Mouse (Mus musculus): ENCODE data around the gene Ncoa1. TPM values are rescaled to one million over a fixed set of nuclear protein-coding genes. Genes with fewer than 3 reads are reported as not detected.
"Not testable (repeated sequence)": the region's sequence is repeated elsewhere in the genome, so short reads cannot be mapped to it uniquely, and the experiment has no call there.

The Ncoa1 gene
- total RNA-seq, 4 experiments from 2014 or later = 33.7 to 62.3 (median 46.2) TPM

GRCm38 (mm10) chr12:4392074-4392473 lies 84.9 kb downstream of the Ncoa1 start:
- peak; percentile 70 for DNase-seq

GRCm38 (mm10) chr12:4391256-4391655 lies 85.7 kb downstream of the Ncoa1 start:
- DNase-seq = no peak

GRCm38 (mm10) chr12:4390721-4391120 lies 86.3 kb downstream of the Ncoa1 start:
- no peak for DNase-seq

GRCm38 (mm10) chr12:4386077-4386719 lies 90.8 kb downstream of the Ncoa1 start:
- peak; percentile 29 for DNase-seq

- no peak for DNase-seq
Observed at GRCm38 (mm10) chr12:4383061-4383460, 93.9 kb downstream of the Ncoa1 start.

GRCm38 (mm10) chr12:4379298-4379957 lies 97.6 kb downstream of the Ncoa1 start:
- DNase-seq = no peak

- no peak for DNase-seq
Observed at GRCm38 (mm10) chr12:4376475-4376874, 100.5 kb downstream of the Ncoa1 start.

GRCm38 (mm10) chr12:4374816-4375493 lies 102.0 kb downstream of the Ncoa1 start:
- DNase-seq = no peak

- DNase-seq = no peak
Observed at GRCm38 (mm10) chr12:4371406-4371805, 105.6 kb downstream of the Ncoa1 start.

- DNase-seq = no peak
Observed at GRCm38 (mm10) chr12:4365951-4366350, 111.0 kb downstream of the Ncoa1 start.

- no peak for DNase-seq
Observed at GRCm38 (mm10) chr12:4359475-4359874, 117.5 kb downstream of the Ncoa1 start.

- DNase-seq = not testable (repeated sequence)
Observed at GRCm38 (mm10) chr12:4358653-4359052, 118.3 kb downstream of the Ncoa1 start.

- no peak for DNase-seq
Observed at GRCm38 (mm10) chr12:4358100-4358499, 118.9 kb downstream of the Ncoa1 start.

- peak; percentile 26 for DNase-seq
Observed at GRCm38 (mm10) chr12:4356834-4357445, 120.0 kb downstream of the Ncoa1 start.

GRCm38 (mm10) chr12:4355019-4355730 lies 121.8 kb downstream of the Ncoa1 start:
- DNase-seq = no peak

- DNase-seq = no peak
Observed at GRCm38 (mm10) chr12:4343216-4343615, 133.8 kb downstream of the Ncoa1 start.

GRCm38 (mm10) chr12:4342087-4342486 lies 134.9 kb downstream of the Ncoa1 start:
- DNase-seq = no peak

GRCm38 (mm10) chr12:4340325-4340924 lies 136.6 kb downstream of the Ncoa1 start:
- DNase-seq = no peak

- no peak for DNase-seq
Observed at GRCm38 (mm10) chr12:4323604-4324003, 153.4 kb downstream of the Ncoa1 start.

GRCm38 (mm10) chr12:4322227-4322626 lies 154.8 kb downstream of the Ncoa1 start:
- DNase-seq = no peak

GRCm38 (mm10) chr12:4313824-4314223 lies 163.2 kb downstream of the Ncoa1 start:
- DNase-seq = no peak

- DNase-seq = no peak
Observed at GRCm38 (mm10) chr12:4306712-4307313, 170.2 kb downstream of the Ncoa1 start.
